Mouse (Mus musculus): ENCODE data around the gene Pex12. TPM values are rescaled to one million over a fixed set of nuclear protein-coding genes. Genes with fewer than 3 reads are reported as not detected.

Gene Pex12
- 12.1 and 13.1 TPM in 2 replicates for polyA plus RNA-seq (2015; fragmentation: Nextera tagmentation; extraction: Ambion mirVana)

DNA sequence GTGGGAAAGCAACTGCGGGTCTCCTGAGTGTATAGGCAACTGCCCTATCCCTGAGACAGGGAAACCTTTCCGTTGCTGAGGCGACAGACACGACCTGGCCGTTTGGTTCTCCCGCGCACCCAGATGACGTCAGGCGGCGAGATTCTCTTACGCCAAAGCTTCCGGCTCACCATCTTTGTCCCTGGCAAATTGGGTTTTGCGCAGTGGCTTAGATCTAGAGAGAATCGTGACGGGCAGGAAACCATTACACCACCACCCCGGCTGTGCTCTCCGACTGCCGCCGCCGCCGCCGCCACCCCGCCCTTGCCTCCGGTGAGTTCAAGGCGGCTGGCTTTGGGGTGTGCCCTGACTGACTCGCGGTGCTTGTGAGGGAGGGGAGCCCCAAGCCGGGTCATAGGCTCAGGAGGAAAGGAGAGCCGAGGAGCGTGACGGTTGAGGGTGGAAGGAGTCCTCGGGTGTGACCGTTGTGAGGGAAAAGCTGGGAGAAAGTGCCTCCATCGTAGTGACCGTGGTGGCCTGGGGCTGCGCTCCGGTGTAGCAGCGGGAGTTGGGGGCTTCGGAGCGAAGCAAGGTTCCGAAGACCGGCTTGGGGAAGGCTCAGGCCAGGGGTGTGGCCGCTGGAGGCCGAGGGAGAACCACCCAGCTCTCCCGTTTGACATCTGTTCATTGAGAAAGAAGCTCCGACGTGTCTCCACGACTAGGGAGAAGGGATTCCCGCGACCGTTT lies at the start of gene Pex12:
Pex12 (minus strand) TSS at position 61 of the 726 bp plus-strand sequence.

DNA sequence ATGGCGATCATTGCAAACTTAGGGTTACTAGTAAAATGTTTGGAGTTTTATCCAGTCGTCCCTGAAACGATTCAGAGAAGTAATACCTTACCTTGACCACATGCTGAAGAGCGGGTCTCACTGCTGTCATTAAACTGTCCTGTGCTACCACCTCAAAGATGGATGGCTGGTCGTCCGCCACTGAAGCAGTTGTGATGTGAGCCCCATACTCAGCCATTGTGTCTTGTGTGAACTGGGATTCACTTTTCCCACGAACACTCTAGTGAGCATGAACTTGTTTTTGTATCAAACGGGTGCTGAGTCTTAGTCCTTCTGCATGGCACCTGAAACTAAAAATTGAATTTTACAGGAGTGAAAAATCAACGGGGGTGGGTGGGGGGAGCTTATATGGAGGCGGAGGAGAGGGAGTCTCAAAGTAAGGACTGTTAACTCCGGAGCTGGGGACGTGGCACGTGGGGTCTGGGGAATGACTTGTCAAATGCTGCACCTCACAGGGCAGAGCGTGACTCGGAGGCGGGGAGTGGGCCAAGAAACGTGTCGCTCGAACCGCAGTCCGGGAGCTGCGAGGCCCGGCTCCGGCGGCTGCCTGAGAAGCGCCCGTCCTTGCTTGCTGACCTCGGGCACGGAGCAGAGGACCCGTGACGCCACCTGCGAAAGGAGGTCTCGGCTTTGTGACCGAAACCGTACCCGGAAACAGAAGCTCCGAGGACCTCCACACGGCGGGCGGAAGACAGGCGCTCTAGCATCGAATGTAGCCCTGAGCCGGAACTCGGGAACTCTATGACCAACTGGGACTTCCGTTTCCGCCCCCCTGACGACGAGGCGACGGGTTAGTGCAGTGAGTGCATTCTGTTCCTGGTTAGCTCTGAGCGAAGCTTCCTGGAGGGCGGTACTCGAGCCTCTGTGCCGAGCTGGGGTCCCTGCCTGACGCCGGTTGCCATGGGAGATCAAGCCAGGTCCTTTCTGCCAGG lies 3.9 kb downstream of the Pex12 start, which contains the start of gene Ap2b1:
Ap2b1 (plus strand) TSS at position 800 of the 971 bp plus-strand sequence.

DNA sequence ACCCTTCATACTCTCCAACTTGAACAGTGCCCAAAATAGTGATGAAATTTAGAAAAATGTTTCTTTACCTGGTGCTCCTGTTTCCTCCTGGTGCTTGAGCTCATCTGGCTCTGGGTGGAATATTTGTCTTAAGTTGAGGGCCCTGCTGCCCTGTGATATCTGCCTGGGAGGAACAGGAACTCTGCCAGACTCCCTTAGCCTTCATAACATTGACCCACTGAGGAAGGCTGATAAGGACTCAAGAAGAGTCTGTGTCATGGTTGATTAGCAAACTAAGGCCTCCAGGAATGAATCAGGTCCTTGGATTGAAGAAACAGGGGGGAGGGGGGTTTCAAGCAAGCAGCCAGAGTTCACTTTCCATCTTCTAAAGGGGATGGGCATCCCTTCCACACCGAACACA lies 15.8 kb downstream of the Pex12 start, which contains the start of gene Slfn14:
Slfn14 (minus strand) TSS at position 161 of the 400 bp plus-strand sequence.

Other genes starting within 250 kb of the Pex12 start
- 5.7 and 8.7 TPM in 2 replicates for gene Slfn2, start 237.5 kb downstream of the Pex12 start, polyA plus RNA-seq (2015; fragmentation: Nextera tagmentation; extraction: Ambion mirVana)
- gene Slfn1, start 185.7 kb downstream of the Pex12 start, polyA plus RNA-seq (2015; fragmentation: Nextera tagmentation; extraction: Ambion mirVana), result 0.67 and 0.82 TPM in 2 replicates
- gene Slfn4, start 127.4 kb downstream of the Pex12 start, polyA plus RNA-seq (2015; fragmentation: Nextera tagmentation; extraction: Ambion mirVana), result 0.10 and 0.27 TPM in 2 replicates
- 0.40 and 0.51 TPM in 2 replicates for gene Slfn3, start 111.3 kb downstream of the Pex12 start, polyA plus RNA-seq (2015; fragmentation: Nextera tagmentation; extraction: Ambion mirVana)
- gene Slfn14, start 15.9 kb downstream of the Pex12 start, polyA plus RNA-seq (2015; fragmentation: Nextera tagmentation; extraction: Ambion mirVana), result not detected in 2 replicates
- gene Ap2b1, start 3.6 kb downstream of the Pex12 start, polyA plus RNA-seq (2015; fragmentation: Nextera tagmentation; extraction: Ambion mirVana), result 18.9 and 20.0 TPM in 2 replicates
- gene Rasl10b, start 106.6 kb upstream of the Pex12 start, polyA plus RNA-seq (2015; fragmentation: Nextera tagmentation; extraction: Ambion mirVana), result 1.2 and 1.4 TPM in 2 replicates
- 0.05 TPM in 1 of 2 replicates, not detected in the other for gene Gas2l2, start 126.9 kb upstream of the Pex12 start, polyA plus RNA-seq (2015; fragmentation: Nextera tagmentation; extraction: Ambion mirVana)
- gene 1700020L24Rik, start 135.1 kb upstream of the Pex12 start, polyA plus RNA-seq (2015; fragmentation: Nextera tagmentation; extraction: Ambion mirVana), result 0.35 and 0.88 TPM in 2 replicates
- 2.6 and 4.3 TPM in 2 replicates for gene Mmp28, start 160.5 kb upstream of the Pex12 start, polyA plus RNA-seq (2015; fragmentation: Nextera tagmentation; extraction: Ambion mirVana)
- 3.5 and 3.9 TPM in 2 replicates for gene Taf15, start 170.5 kb upstream of the Pex12 start, polyA plus RNA-seq (2015; fragmentation: Nextera tagmentation; extraction: Ambion mirVana)
- gene Heatr9, start 219.6 kb upstream of the Pex12 start, polyA plus RNA-seq (2015; fragmentation: Nextera tagmentation; extraction: Ambion mirVana), result not detected in 2 replicates
- 0.45 and 1.5 TPM in 2 replicates for gene Ccl5, start 227.9 kb upstream of the Pex12 start, polyA plus RNA-seq (2015; fragmentation: Nextera tagmentation; extraction: Ambion mirVana)

All from skeletal muscle tissue, postnatal 0 days (tissue).